Mouse (Mus musculus): ENCODE measurements around the gene Tnrc6b.
"Not testable (repeated sequence)": the region's sequence is repeated elsewhere in the genome, so short reads cannot be mapped to it uniquely, and the experiment has no call there.

DNA sequence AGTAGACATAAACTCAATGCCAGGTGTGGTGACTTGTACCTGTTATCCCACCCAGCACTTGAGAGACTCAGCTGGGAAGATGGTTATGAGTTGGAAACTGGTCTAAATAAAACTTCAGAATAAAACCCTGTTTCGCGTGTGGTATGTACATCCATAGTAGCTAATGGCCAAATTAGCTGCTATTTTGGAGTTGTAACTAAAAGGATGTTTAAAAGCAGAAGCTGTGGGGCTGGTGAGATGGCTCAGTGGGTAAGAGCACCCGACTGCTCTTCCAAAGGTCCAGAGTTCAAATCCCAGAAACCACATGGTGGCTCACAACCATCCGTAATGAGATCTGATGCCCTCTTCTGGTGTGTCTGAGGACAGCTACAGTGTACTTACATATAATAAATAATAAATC, 157.5 kb downstream of the Tnrc6b start:
- not testable (repeated sequence) for TF ChIP-seq GATA1 (IDR thresholded peaks at IDR 0.05; ENCODE audit: borderline replicate concordance, low read length); POLR2AphosphoS5 (IDR thresholded peaks at IDR 0.05; ENCODE audit: insufficient replicate concordance, low read depth, low read length); CTCF (IDR thresholded peaks at IDR 0.05; ENCODE audit: low read depth, low read length)
